Mouse (Mus musculus): ENCODE results near the gene Ptprcap.

The Ptprcap gene

DNA sequence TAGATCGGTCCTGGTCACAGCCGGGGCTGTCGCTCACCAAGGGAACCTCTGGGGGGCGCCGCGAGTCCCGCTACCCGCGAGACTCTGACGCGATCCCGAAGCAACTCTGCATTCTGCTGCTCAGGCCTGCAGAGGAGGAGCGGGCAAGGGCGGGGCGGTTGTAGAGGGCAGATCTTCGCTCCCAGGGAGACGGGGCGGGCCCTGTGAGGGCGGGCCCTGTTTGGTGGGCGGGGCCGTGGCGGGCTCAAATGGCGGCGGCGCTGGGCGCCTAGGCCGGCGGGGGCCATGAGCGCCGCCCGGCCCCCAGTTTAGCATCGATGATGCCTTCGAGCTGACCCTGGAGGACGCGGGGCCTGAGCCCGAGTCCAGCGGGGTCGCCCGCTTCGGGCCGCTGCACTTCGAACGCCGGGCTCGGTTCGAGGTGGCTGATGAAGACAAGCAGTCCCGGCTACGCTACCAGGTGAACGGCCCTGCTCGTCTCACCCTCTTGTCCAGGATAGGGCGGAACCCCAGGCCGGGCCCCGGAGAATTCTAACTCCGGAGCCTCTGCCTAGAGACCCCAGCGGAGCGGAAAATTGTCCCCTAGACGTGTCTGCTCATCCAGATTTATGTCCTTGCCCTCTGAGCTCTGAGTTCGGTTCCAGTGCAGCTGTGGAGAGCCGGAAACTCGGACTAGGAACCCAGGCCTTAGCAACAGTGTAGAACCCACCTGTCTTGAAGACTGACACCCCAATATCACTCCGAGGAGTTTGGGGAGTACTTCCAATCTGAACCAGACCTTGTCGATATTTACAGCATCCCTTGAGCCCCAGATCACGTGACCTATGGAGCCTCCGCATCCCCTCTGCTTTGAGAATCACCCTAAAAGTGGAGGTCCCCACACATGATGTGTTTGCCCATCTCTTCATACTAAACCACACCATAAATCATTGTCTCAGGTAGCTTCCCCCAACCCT lies 27.4 kb upstream of the Ptprcap start, which contains the start of gene Aip:
Gene Aip, minus strand, starts transcription at position 118 of the 956 bp plus-strand sequence.
- DNase-seq (ENCODE audit: low read depth, low spot score) = peak; percentile 99

DNA sequence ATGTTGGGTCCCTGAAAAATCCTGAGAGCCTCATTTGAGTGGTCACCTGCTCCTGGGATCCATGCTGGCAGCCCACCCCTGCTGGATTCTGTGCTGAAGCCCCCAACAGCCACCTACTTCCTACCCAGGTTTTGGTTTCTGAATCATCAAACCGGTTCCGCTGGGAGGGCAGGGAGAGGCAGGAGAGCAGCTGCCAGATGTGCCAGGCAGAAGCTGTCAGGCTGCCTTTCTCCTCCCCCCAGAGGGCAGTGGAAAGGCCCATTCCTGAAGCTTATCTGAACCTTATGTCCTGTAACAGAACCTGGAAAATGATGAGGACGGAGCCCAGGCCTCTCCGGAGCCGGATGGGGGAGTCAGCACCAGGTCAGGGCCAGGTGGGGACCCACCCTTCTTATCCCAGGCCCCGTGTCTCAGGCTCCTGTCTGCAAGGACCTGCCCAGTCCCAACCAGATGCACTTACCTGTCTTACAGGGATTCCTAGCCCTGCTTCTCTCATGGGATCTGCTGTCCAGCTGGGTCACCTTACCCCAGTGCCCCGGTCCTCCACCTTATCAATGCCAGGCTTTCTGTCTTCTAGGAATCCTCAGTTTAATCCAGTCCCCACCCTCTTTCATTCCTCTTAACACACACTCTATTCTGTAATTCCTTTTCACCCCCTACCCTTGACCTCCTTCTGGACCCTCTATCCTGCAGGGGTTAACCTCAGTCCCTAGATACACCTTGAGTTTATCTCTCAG lies 26.5 kb upstream of the Ptprcap start:
- no peak for DNase-seq (ENCODE audit: low read depth, low spot score)

DNA sequence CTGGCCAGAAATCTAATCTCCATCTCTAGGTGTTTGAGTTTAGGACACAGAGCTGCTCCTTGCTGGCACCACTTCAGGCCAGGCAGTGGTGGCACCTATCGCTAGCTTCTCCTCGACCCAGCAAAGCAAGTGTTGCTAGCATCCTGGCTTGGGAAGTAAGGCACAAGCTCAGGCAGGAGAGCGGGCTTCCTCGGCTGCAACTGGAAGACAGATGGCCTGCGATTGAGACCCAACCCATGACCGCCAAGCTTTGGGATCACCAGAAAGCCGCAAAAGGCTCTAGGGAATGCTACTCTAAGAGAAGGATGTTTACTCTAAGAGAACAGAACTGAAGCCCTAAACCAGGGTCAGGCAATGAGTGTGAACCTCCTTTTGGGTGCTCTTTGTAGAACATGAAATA lies 23.9 kb upstream of the Ptprcap start:
- DNase-seq (ENCODE audit: low read depth, low spot score) = no peak

DNA sequence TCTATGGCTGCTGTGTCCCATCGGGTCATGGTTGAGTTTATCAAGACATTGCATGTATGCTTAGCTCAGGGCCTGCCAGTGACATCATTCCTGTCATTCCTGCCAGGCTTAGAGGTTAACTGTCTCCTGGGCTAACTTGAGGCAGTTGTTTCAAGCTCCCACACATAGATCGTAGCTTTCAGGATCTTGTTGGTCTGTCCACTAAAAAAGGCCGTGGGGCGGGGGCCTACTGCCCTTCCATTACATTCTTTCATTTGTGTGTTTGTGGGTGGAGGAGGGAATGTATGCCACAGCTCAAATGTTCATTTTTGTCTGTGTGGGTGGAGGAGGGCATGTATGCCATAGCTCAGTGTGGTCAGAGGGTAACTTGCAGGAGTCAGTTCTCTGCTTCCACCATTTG lies 23.3 kb upstream of the Ptprcap start:
- no peak for DNase-seq (ENCODE audit: low read depth, low spot score)

DNA sequence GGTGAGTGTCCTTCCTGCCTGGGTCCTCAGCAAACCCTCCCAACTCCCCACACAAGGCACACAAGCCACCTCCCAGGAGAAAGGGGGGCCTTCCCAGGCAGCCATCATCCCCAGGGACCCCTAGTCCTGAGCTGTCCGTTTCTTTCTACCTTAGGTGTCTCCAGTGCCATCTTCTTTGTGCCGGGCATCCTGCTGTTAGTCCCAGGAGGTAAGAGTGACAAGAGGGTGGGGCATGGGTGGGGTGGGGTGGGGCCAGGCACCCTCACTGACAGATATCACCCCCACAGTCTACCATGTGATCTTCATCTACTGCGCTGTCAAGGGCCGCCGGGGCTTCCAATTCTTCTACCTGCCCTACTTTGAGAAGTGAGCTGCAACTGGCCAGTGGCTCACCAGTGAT lies 22.3 kb upstream of the Ptprcap start:
- no peak for DNase-seq (ENCODE audit: low read depth, low spot score)

DNA sequence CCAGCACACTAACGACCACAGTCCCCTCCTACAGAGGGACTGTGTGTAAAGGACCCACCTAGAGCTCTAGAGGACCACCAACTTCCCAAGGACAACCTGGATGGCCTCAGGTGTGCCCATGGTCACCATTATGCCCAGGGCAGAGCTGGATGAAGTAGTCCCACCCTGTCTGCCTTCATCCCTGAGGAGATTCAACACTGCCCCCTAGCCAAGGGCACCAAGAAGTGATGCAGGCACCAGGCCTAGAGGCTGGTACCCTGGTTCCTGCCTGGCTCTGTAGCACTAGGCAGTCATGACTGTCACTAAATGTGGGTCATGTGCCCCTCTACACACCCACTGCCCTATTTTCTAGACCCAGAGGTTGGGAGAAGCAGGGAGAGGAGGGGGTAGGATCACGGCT lies 21.6 kb upstream of the Ptprcap start:
- DNase-seq (ENCODE audit: low read depth, low spot score) = no peak

DNA sequence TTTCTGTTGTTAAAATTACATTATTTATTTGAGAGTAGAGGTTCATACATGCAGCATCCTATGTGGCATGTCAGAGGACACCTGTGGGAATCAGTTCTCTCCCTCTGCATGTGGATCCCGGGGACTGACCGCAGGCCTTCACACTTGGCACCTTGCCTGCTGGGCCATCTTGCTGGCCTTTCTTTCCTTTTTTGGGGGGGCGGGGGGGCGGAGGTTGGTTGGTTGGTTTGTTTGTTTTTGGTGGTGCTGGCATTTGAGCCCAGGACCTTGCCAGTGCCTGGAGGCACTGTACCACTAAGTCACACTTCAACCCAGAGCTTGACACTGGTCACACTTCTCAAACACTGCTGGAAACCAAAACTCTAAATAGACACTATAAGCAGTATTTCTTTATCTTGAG lies 19.1 kb upstream of the Ptprcap start:
- no peak for DNase-seq (ENCODE audit: low read depth, low spot score)

DNA sequence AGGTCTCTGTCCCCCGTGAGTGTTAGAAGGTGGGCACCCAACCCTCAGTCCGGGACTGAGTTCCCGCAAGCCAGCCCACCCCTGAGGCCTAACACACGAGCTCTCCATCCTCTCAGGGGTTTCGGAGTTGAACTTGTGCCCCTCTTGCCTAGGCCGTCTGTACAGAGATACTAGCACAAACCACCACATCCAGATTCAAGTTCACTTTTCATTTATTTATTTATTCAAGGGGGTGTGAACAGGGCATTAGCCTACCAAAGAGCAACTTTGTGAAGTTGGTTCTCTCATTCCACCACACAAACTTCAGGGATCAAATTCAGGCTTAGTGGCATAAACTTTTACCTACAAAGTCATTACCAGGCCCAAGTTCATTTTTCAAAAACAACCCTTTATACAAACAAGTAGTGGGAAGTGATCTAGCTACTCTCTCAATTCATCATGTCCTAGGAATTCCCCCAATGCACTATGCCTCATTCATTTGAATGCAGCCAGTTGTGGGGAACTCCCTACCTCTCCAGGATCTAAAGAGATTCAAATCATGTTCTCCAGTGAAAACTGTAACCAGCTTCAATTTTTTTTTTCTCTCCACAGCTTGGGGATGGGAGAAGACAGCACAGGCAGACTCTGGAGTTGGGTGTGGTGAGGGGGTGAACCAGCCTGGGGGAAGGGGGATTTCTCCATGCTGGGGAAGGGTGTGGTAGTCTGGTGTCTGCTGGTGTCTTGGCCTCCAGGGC lies 18.0 kb upstream of the Ptprcap start:
- DNase-seq (ENCODE audit: low read depth, low spot score) = peak; percentile 35

DNA sequence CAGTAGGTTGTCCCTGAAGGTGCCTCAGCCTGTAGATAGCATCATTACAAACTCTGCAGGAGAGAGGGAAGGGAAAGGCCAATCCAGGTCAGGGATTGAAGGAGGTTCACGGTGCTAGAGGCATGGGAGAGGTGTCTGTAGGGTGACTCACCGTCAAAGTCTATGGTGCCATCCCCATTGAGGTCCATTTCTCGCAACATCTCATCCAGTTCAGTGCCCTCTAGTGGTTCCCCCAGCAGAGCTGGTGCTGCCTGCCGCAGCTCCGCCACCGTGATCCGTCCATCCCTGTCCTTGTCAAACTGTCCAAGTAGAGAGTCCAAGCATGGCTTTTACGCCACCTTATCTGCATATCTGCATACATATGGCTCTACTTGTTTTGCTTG lies 17.4 kb upstream of the Ptprcap start:
- peak; percentile 61 for DNase-seq (ENCODE audit: low read depth, low spot score)

DNA sequence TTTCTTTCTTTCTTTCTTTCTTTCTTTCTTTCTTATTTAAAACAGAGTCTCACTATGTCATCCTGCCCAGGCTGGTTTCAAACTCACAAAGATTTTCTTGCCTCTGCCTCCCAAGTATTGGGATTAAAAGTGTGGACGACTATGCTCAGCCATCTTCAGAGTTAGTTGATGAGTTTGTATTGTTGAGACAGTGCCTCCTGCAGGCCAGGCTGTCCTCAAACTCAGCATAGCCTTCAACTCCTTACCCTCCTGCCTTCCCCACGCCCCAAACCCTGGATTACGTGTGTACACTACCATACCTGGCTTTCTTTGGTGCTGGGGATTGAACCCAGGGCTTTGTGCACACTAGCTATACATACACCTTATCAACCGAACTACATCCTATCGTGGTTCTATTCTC lies 16.9 kb upstream of the Ptprcap start:
- peak; percentile 62 for DNase-seq (ENCODE audit: low read depth, low spot score)

DNA sequence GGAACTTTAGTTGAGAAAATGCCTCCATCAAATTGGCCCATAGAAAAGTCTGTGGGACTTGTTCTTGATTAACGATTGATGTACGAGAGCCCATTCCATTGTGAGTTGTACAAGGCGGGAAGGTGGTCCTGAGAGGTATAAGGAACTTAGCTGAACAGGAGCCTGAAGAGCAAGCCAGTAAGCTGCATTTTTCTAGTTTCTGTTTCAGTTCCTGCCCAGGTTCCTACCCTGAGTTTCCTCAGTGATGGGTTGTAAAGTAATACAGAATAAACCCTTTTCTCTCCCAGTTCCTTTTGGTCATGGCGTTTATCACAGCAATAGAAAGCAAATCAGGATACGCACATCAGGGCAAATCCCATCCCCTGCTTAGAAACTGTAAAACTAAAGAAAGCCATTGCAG lies 15.5 kb upstream of the Ptprcap start:
- no peak for DNase-seq (ENCODE audit: low read depth, low spot score)

DNA sequence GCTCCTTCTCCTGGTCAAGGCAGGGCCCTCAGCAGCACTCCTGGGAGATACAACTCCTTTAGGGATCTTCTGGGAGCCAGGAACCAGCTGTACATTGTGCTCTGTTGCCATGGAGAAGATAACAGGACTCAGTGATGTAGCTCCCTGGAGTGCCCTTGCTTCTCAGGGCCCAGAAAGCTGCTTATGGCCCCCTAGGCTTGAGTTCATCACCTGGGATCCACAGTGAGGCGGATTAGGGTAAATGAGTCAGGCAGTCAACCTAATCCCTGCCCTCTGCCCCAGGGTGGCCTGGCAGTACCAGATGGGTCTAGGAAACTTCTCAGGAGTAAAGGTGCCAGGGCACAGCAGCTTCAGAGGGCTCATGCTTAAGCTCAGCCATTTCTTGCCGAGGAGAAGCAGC lies 14.0 kb upstream of the Ptprcap start, which contains the start of gene Gpr152:
Gene Gpr152, plus strand, starts transcription at position 342 of the 400 bp plus-strand sequence.
- DNase-seq (ENCODE audit: low read depth, low spot score) = no peak

DNA sequence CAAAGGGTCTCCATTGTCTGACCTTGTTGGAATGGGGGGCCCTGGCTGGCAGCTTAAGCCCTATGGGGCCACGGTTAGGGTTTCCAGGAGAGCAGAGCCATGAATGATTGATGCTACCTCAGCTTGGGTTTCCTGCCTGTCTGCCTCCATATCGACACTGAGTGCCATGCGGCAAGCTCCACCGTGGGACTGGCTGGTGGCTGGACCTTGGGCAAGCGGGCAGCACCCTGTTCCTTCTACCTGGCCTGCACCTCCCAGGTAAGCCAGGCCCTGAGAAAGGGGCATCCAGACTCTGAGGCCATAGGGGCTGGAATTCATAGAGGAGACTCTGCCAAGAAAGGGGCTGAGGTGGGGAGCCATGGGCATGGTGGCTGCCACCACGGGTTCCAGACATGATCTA lies 13.3 kb upstream of the Ptprcap start:
- DNase-seq (ENCODE audit: low read depth, low spot score) = no peak

DNA sequence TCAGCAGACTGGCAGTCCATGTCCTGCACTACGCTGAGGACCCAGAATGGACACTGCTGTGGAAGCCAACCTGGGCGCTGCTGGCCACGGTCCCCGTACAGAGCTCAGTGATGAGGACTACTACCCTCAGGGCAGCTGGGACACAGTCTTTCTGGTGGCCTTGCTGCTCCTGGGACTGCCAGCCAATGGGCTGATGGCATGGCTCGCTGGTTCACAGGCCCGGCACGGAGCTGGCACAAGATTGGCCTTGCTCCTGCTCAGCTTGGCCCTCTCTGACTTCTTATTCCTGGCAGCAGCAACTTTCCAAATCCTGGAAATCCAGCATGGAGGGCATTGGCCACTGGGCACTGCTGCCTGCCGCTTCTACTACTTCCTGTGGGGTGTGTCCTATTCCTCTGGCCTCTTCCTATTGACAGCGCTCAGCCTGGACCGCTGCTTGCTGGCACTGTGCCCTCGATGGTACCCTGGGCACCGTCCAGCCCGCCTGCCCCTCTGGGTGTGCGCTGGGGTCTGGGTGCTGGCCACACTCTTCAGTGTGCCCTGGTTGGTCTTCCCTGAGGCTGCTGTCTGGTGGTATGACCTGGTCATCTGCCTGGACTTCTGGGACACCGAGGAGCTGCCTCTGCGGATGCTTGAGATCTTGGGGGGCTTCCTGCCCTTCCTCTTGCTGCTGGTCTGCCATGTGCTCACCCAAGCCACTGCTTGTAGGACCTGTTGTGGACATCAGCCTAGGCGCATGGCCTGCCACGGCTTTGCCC lies 10.8 kb upstream of the Ptprcap start:
- no peak for DNase-seq (ENCODE audit: low read depth, low spot score)

DNA sequence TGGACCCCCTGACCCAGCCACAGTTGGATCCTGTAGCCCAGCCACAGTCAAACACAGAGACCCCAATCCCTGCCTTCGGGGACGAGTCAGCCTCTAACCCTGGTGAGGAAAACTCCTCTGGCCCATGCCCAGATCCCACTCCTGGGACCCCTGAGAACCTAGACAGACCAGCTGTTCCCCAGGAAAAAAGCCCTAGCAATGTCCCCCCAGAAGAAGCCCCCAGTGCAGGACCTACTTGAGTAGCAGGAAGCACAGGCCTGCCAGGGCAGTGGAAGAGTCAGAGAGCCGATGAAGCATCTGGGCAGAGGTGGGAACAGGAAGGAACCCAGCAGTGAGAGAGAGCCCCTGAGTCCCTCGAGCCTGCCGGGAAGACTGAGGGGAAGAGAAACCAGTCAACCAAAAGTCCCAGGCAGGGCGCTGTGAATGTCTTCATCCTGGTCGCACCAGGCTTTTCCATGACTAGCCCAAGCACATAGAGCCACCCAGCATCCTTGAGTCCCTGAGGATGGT lies 9.6 kb upstream of the Ptprcap start, which contains the start of gene Cabp4:
Gene Cabp4, minus strand, starts transcription at position 275 of the 510 bp plus-strand sequence.
- no peak for DNase-seq (ENCODE audit: low read depth, low spot score)

DNA sequence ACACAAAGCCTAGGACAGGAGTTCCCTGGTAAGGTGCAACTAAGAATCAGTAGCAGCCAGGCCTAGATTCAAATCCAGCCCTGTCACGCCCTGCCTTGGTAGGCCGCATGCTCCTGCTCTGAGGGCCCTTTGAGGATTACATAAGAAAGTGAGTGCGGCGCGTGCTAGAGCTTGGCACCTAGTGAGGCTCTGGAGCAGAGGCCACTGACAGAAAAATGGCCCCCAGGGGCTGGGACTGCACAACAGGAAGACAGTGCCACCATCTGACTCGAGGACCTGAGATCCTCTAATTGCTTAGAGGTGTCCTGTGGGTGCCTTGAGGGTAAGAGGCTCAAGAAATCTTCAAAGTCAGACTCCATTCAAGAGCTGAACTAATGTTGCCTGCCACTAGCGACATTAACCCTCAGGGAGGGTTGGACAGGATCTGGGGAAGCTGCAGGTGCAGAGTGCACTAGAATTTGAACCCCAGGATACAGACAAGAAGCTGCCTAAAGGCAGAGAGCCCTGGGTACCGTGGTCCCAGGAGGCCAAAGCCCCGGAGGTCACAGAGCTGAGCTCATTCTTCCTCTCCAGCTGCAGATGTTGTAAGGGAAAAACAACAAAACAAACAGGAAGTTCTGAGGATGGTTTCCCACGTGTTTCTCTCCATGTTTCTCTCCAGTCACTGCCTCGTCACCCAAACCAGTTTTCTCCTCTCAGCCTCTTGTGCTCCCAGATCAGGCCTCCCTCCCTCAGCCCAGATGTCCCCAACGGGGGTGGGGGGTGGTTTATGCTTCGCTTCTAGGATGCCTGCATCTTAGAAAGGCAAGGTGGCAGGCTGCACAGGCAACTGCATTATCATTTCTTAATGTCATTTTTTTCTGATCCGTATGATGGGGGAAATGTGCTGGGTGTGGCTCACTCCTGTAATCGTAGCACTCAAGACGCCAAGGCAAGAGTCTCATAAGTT lies 8.6 kb upstream of the Ptprcap start:
- no peak for DNase-seq (ENCODE audit: low read depth, low spot score)

DNA sequence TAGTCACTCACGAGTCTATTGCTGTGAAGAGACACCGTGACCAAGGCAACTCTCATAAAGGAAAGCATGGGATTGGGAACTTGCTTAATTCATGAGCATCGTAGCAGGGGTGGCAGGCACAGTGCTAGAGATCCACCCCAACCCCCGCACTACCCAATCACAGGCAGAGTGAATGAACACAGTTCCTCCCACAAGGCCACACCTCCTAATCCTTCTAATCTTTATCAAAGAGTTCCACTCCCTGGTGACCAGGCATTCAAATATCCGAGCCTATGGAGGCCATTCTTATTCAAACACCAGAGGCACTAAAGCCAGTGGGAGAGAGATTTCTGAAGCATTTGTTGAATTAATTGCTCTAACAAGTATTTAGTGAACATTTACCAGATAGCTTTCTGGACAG lies 7.5 kb upstream of the Ptprcap start:
- peak; percentile 62 for DNase-seq (ENCODE audit: low read depth, low spot score)

DNA sequence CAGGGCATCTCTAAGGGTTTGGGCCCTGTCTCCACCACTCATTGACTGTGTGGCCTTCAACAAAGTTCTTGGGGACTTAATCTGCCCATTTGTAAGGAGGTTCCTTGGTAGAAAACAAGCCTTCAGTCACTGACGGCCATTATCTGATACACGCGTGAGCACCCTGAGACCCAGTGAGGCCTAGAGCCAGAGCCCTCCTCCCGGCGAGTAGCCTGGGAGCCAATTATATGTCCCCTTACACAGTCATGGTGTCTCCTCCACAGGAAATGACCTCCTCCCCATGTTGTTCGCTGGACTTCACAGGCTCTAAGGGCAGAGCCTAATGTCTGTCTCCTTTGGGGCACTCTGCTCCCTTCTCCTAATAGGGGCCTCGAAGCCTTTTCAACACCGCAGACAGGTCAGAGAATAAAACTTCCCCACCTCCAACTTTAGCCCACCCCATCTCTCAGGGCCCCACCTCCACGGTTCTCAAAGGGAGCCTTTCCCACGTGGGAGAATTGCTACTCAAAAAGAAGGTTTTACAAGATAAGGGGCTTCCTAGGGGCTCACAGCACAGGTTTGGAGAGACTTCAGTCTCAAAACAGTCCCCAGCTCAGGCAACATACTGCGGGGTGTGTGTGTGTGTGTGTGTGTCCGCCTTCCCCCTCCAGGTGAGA lies 6.9 kb upstream of the Ptprcap start:
- DNase-seq (ENCODE audit: low read depth, low spot score) = no peak

DNA sequence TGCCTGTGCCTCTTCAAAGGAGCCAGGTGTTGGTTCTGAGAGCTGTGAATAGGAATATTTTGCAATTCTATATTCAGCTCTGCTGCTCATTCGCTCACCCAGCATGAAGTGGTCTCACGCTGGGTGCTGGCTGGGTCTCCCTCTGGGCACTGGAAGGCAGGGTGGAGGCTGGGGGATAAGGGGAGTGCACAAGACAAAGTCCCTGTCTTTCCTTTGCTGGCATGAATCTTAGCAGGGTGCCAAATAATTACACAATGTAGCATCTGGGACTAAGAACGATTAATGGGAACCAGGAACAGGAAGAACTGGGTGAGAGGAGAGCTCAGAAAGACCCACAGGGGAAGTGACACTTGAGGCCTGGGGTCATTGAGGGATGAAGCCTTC lies 6.4 kb upstream of the Ptprcap start:
- no peak for DNase-seq (ENCODE audit: low read depth, low spot score)
